Mouse (Mus musculus): ENCODE results near the gene Icam1.

DNA sequence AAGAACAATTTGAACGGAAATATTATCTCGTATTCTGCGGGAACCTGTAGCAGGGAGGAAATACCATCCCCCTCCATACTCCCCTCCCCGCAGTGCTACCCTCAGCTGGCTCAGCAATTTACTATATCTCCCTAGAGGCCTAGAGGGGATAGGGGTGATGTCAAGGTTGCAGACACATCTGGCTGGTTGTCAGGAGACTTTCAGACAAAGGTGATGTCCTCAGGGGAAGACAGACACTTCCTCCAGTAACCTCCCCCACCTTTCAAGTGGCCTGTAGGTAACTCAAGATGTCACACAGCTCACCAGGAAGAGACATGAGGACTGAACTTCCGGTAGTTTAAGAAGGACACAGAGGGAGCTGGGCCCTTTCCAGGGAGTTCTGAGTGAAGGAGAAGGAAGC, 32.6 kb upstream of the Icam1 start:
- TF ChIP-seq CTCF (IDR thresholded peaks at IDR 0.05; ENCODE audit: control insufficient read depth, insufficient read depth, insufficient read length) (no peak), MAX (IDR thresholded peaks at IDR 0.05) (no peak), MYOD1 (IDR thresholded peaks at IDR 0.05; ENCODE audit: control insufficient read depth, insufficient read length, low read depth) (no peak), USF1 (IDR thresholded peaks at IDR 0.05; ENCODE audit: low read depth) (no peak)

All from C2C12 (cell line).